Mouse (Mus musculus) T-helper 17 cell (primary cell): Measurements from ENCODE around the gene Timm29.

ENCODE experiments used
- in situ Hi-C, 2 experiments: fragments of 300-600 bp; cut with MboI, MseI; formaldehyde crosslinking; loops; 1 replicate in 1 of 2; 2 replicates in 1 of 2; pipeline ENCODE4 v1.15.1; 2025; ENCODE audit warnings: high pct_unique_total_duplicates in 2 of 2

The Timm29 gene

GRCm38 (mm10) chr9:21615617-21616231, 23.2 kb downstream of the Timm29 start, which contains the start of gene Smarca4:
TSS of gene Smarca4 (plus strand) at chr9:21616169.
- in situ Hi-C loops = loop anchor here in 1 of 2 experiments (25.0 kb wide), 1 partner anchor 1022 kb away; no protein-coding TSS in a partner anchor

GRCm38 (mm10) chr9:21616232-21616781, 23.8 kb downstream of the Timm29 start:
- in situ Hi-C loops = loop anchor here in 1 of 2 experiments (25.0 kb wide), 1 partner anchor 1021 kb away; no protein-coding TSS in a partner anchor

GRCm38 (mm10) chr9:21617066-21617465, 24.5 kb downstream of the Timm29 start:
- in situ Hi-C loops = loop anchor here in 1 of 2 experiments (25.0 kb wide), 1 partner anchor 1020 kb away; no protein-coding TSS in a partner anchor

- in situ Hi-C loops = loop anchor here in 1 of 2 experiments (25.0 kb wide), 1 partner anchor 1017 kb away; no protein-coding TSS in a partner anchor
Observed at GRCm38 (mm10) chr9:21620229-21620628, 27.7 kb downstream of the Timm29 start.

- in situ Hi-C loops = loop anchor here in 1 of 2 experiments (25.0 kb wide), 1 partner anchor 1015 kb away; no protein-coding TSS in a partner anchor
Observed at GRCm38 (mm10) chr9:21622676-21623075, 30.2 kb downstream of the Timm29 start.

GRCm38 (mm10) chr9:21625342-21626339, 33.1 kb downstream of the Timm29 start:
- in situ Hi-C loops = no loop called here

- in situ Hi-C loops = no loop called here
Observed at GRCm38 (mm10) chr9:21626571-21626970, 34.0 kb downstream of the Timm29 start.

- in situ Hi-C loops = no loop called here
Observed at GRCm38 (mm10) chr9:21627145-21627795, 34.7 kb downstream of the Timm29 start.

GRCm38 (mm10) chr9:21630673-21631072, 38.2 kb downstream of the Timm29 start:
- in situ Hi-C loops = no loop called here

GRCm38 (mm10) chr9:21633106-21633505, 40.6 kb downstream of the Timm29 start:
- in situ Hi-C loops = no loop called here

GRCm38 (mm10) chr9:21635639-21636038, 43.1 kb downstream of the Timm29 start:
- in situ Hi-C loops = no loop called here

- in situ Hi-C loops = no loop called here
Observed at GRCm38 (mm10) chr9:21639031-21639430, 46.5 kb downstream of the Timm29 start.
